In the genomic region with DNA sequence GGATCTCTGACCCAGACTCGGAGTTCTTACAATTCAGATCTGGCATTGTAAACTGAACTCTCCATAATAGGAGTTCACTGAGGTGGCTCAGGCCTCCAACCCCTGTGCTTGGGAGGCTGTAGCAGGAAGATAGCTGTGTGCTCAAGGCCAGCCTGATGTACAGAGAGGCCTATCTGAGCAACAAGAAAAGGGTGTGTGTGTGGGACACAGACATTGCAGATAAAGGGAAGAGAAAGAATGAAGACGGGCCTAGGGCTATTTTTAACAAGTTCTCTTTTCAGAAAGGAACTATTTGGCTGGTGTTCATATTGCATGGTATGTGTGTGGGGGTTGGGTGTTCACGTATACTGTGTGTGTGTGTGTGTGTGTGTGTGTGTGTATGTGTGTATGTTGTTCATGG, we compare ENCODE assay signal across 13 mouse cellular contexts. TPM values are rescaled to one million over a fixed set of nuclear protein-coding genes. Genes with fewer than 3 reads are reported as not detected.
DNase-seq lines count a peak whose midpoint lies in the region; ATAC-seq and TF ChIP-seq lines count a peak whose summit lies in the region.
"Had no signal": no experiment of that assay in that cellular context is flagged by ENCODE, and none has a peak within 500 bp of the region (broad histone marks: within the 10 kb centered on the region; RNA-seq: fewer than 3 reads in every experiment).

No protein-coding gene starts in this region.

- no peak for TF ChIP-seq POLR2A in bone marrow, adult 2 months (IDR thresholded peaks at IDR 0.05; ENCODE audit: borderline replicate concordance, control insufficient read depth, low read depth, low read length)

- H3K4me2 ChIP-seq in midbrain, postnatal 0 days (ENCODE audit: low read depth, low read length, poor library complexity, severe bottlenecking): no peak overlapping the region
- H3K4me2 ChIP-seq: forebrain, embryonic 12.5 days had no signal

- DNase-seq in layer of hippocampus, adult 9-11 months: peak; percentile 40
- DNase-seq in layer of hippocampus, adult 9-10 months (ENCODE audit: low spot score): no peak
- no peak for DNase-seq in left cerebral cortex, adult 11 months (ENCODE audit: low spot score)
- no peak for DNase-seq in midbrain, postnatal 0 days (ENCODE audit: low spot score)
- DNase-seq in gastrocnemius, postnatal 4 days (ENCODE audit: low spot score in 2 of 2): no peak
- DNase-seq: gastrocnemius, postnatal 25 days; right cerebral cortex, adult 18-20 months had no signal

- no peaks in the 10 kb centered on the region for H3K9me3 ChIP-seq in midbrain, postnatal 0 days (ENCODE audit: low read length)
- H3K9me3 ChIP-seq: forebrain, embryonic 12.5 days; midbrain, embryonic 10.5 days had no signal

- H3K4me1 ChIP-seq in bone marrow, adult 2 months (ENCODE audit: control insufficient read depth, insufficient read depth, low read length): peaks cover 1% of the 10 kb centered on the region; the same call in 1 of the 2 replicates
- 0 out of 2 replicates have a peak, but pooled peaks cover 4% of the 10 kb centered on the region for H3K4me1 ChIP-seq in midbrain, postnatal 0 days (ENCODE audit: insufficient read depth, low read length)

- peaks cover 50% of the 10 kb centered on the region for H3K36me3 ChIP-seq in midbrain, postnatal 0 days (ENCODE audit: insufficient read depth, low read length)

- no peak for TF ChIP-seq CTCF in bone marrow, adult 2 months (IDR thresholded peaks at IDR 0.05; ENCODE audit: control insufficient read depth, insufficient read depth, low read length)
- TF ChIP-seq CTCF in midbrain, postnatal 0 days (IDR thresholded peaks at IDR 0.05): no peak

- 27% methylated on average over 3 of the region's 3 CpGs for WGBS in bone marrow, adult 2 months
- 85% methylated on average over 3 of the region's 3 CpGs for WGBS in midbrain, postnatal 0 days

- H3K9ac ChIP-seq in midbrain, postnatal 0 days (replicated peaks; ENCODE audit: low read length, poor library complexity, severe bottlenecking): no peak overlapping the region
- H3K9ac ChIP-seq: forebrain, embryonic 12.5 days had no signal

- H3K4me3 ChIP-seq in bone marrow, adult 2 months (replicated peaks; ENCODE audit: control insufficient read depth, low read depth, low read length): no peak overlapping the region
- H3K4me3 ChIP-seq in midbrain, postnatal 0 days (ENCODE audit: low read depth, low read length): no peak overlapping the region
- H3K4me3 ChIP-seq: forebrain, embryonic 12.5 days; midbrain, embryonic 10.5 days had no signal

- ATAC-seq in erythroid progenitor cell, adult 5-6 weeks (replicated peaks; ENCODE audit: low FRiP score, poor library complexity, severe bottlenecking): peak; percentile 96
- peak; percentile 99 for ATAC-seq in megakaryocyte progenitor cell, adult 5-6 weeks (replicated peaks; ENCODE audit: poor library complexity)
- no peak for ATAC-seq in midbrain, postnatal 0 days (ENCODE audit: low FRiP score)
- ATAC-seq: activated CD4-positive, CD25-positive, alpha-beta regulatory T cell, adult 4 months had no signal

- no peaks in the 10 kb centered on the region for H3K27me3 ChIP-seq in midbrain, postnatal 0 days (ENCODE audit: insufficient read depth, low read length)
- H3K27me3 ChIP-seq: forebrain, embryonic 12.5 days had no signal

- H3K27ac ChIP-seq in bone marrow, adult 2 months (ENCODE audit: control insufficient read depth, insufficient read depth, low read depth, low read length, poor library complexity): peak overlapping the region; percentile 57
- no peak overlapping the region for H3K27ac ChIP-seq in midbrain, postnatal 0 days (ENCODE audit: low read depth, low read length)
- H3K27ac ChIP-seq: forebrain, embryonic 12.5 days; midbrain, embryonic 10.5 days had no signal

RNA-seq across cellular contexts. Expression of gene Srsf9, which starts 6.6 kb away (rescaled TPM):
- polyA plus RNA-seq in bone marrow, adult 2 months (2011; ENCODE audit: insufficient read depth, insufficient read length, low replicate concordance, missing spikeins): 61.2 and 61.4 TPM in 2 replicates
- total RNA-seq in erythroid progenitor cell, adult 5-6 weeks (2015; ENCODE audit: low replicate concordance): 26.8 and 36.4 TPM in 2 replicates
- total RNA-seq in erythroid progenitor cell, adult 5-6 weeks (2017; ENCODE audit: low replicate concordance): 45.7 and 86.4 TPM in 2 replicates
- 76.3 and 79.7 TPM in 2 replicates for total RNA-seq in megakaryocyte progenitor cell, adult 5-6 weeks (2015)
- 96.3 and 102 TPM in 2 replicates for total RNA-seq in megakaryocyte progenitor cell, adult 5-6 weeks (2017)
- 44.1 and 45.5 TPM in 2 replicates for total RNA-seq in midbrain, postnatal 0 days (2014; rRNA removed)
- 88.0 and 93.8 TPM in 2 replicates for polyA plus RNA-seq in midbrain, postnatal 0 days (2015; fragmentation: Nextera tagmentation; extraction: Ambion mirVana)
- total RNA-seq in gastrocnemius, postnatal 4 days (2021): 10 to 100 TPM; 38.2 to 42.8 TPM

RNA-seq across cellular contexts. Expression of gene Gatc, which starts 7.4 kb away (rescaled TPM):
- 7.3 and 7.8 TPM in 2 replicates for polyA plus RNA-seq in bone marrow, adult 2 months (2011; ENCODE audit: insufficient read depth, insufficient read length, low replicate concordance, missing spikeins)
- total RNA-seq in erythroid progenitor cell, adult 5-6 weeks (2015; ENCODE audit: low replicate concordance): 25.6 and 32.3 TPM in 2 replicates
- 6.4 and 10.9 TPM in 2 replicates for total RNA-seq in erythroid progenitor cell, adult 5-6 weeks (2017; ENCODE audit: low replicate concordance)
- total RNA-seq in megakaryocyte progenitor cell, adult 5-6 weeks (2015): 68.9 and 78.9 TPM in 2 replicates
- 10.7 and 11.2 TPM in 2 replicates for total RNA-seq in megakaryocyte progenitor cell, adult 5-6 weeks (2017)
- 17.6 and 27.8 TPM in 2 replicates for total RNA-seq in midbrain, postnatal 0 days (2014; rRNA removed)
- 39.2 and 42.4 TPM in 2 replicates for polyA plus RNA-seq in midbrain, postnatal 0 days (2015; fragmentation: Nextera tagmentation; extraction: Ambion mirVana)
- total RNA-seq in gastrocnemius, postnatal 4 days (2021): 10 to 100 TPM; 19.5 to 21.6 TPM

RNA-seq across cellular contexts. Expression of gene Triap1, which starts 7.4 kb away (rescaled TPM):
- 13.2 and 18.3 TPM in 2 replicates for polyA plus RNA-seq in bone marrow, adult 2 months (2011; ENCODE audit: insufficient read depth, insufficient read length, low replicate concordance, missing spikeins)
- total RNA-seq in erythroid progenitor cell, adult 5-6 weeks (2015; ENCODE audit: low replicate concordance): 19.3 and 19.8 TPM in 2 replicates
- 3.2 and 8.5 TPM in 2 replicates for total RNA-seq in erythroid progenitor cell, adult 5-6 weeks (2017; ENCODE audit: low replicate concordance)
- total RNA-seq in megakaryocyte progenitor cell, adult 5-6 weeks (2015): 39.1 and 43.1 TPM in 2 replicates
- 17.7 and 25.3 TPM in 2 replicates for total RNA-seq in megakaryocyte progenitor cell, adult 5-6 weeks (2017)
- 10.7 and 16.9 TPM in 2 replicates for total RNA-seq in midbrain, postnatal 0 days (2014; rRNA removed)
- 53.8 and 54.5 TPM in 2 replicates for polyA plus RNA-seq in midbrain, postnatal 0 days (2015; fragmentation: Nextera tagmentation; extraction: Ambion mirVana)
- total RNA-seq in gastrocnemius, postnatal 4 days (2021): 10 to 100 TPM; 19.7 to 22.8 TPM

RNA-seq across cellular contexts. Expression of gene Cox6a1, which starts 15.2 kb away (rescaled TPM):
- 238 and 259 TPM in 2 replicates for polyA plus RNA-seq in bone marrow, adult 2 months (2011; ENCODE audit: insufficient read depth, insufficient read length, low replicate concordance, missing spikeins)
- total RNA-seq in erythroid progenitor cell, adult 5-6 weeks (2015; ENCODE audit: low replicate concordance): 265 and 340 TPM in 2 replicates
- total RNA-seq in erythroid progenitor cell, adult 5-6 weeks (2017; ENCODE audit: low replicate concordance): 55.4 and 95.0 TPM in 2 replicates
- total RNA-seq in megakaryocyte progenitor cell, adult 5-6 weeks (2015): 365 and 372 TPM in 2 replicates
- 67.5 and 102 TPM in 2 replicates for total RNA-seq in megakaryocyte progenitor cell, adult 5-6 weeks (2017)
- 1,189 and 1,342 TPM in 2 replicates for total RNA-seq in midbrain, postnatal 0 days (2014; rRNA removed)
- 1,504 and 1,624 TPM in 2 replicates for polyA plus RNA-seq in midbrain, postnatal 0 days (2015; fragmentation: Nextera tagmentation; extraction: Ambion mirVana)
- total RNA-seq in gastrocnemius, postnatal 4 days (2021): 100 to 1,000 TPM; 236 to 243 TPM

RNA-seq across cellular contexts. Expression of gene Dynll1, which starts 32.8 kb away (rescaled TPM):
- polyA plus RNA-seq in bone marrow, adult 2 months (2011; ENCODE audit: insufficient read depth, insufficient read length, low replicate concordance, missing spikeins): 139 and 177 TPM in 2 replicates
- total RNA-seq in erythroid progenitor cell, adult 5-6 weeks (2015; ENCODE audit: low replicate concordance): 310 and 338 TPM in 2 replicates
- 98.2 and 201 TPM in 2 replicates for total RNA-seq in erythroid progenitor cell, adult 5-6 weeks (2017; ENCODE audit: low replicate concordance)
- total RNA-seq in megakaryocyte progenitor cell, adult 5-6 weeks (2015): 690 and 788 TPM in 2 replicates
- 334 and 365 TPM in 2 replicates for total RNA-seq in megakaryocyte progenitor cell, adult 5-6 weeks (2017)
- total RNA-seq in midbrain, postnatal 0 days (2014; rRNA removed): 196 and 214 TPM in 2 replicates
- polyA plus RNA-seq in midbrain, postnatal 0 days (2015; fragmentation: Nextera tagmentation; extraction: Ambion mirVana): 893 and 930 TPM in 2 replicates
- total RNA-seq in gastrocnemius, postnatal 4 days (2021): 100 to 1,000 TPM; 314 to 330 TPM
